ENCODE assay signal across 11 mouse cellular contexts in the genomic region with DNA sequence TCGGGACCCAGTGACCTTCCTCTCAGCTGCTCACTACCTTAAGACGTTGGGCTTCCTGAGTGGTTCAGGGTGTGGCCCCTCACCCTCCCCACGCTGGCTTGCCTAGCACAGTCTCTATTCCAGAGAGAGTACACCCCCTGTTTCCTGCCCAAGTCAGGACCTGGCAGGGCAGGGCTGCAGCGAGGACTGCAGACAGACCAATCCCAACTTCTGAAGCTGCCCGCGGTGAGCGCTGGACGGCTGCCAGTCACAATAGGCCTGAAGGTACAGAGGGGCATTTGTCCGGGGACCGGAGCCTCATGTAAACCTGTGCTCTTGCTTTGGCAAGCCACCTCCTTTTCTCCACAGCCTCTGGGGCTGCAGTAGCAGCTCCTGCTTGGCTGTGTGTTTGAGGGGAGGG. TPM values are rescaled to one million over a fixed set of nuclear protein-coding genes. Genes with fewer than 3 reads are reported as not detected.
DNase-seq lines count a peak whose midpoint lies in the region; ATAC-seq and TF ChIP-seq lines count a peak whose summit lies in the region.
"Had no signal": no experiment of that assay in that cellular context is flagged by ENCODE, and none has a peak within 500 bp of the region (broad histone marks: within the 10 kb centered on the region; RNA-seq: fewer than 3 reads in every experiment).

No protein-coding gene starts in this region.

- no peaks in the 10 kb centered on the region for H3K27me3 ChIP-seq in hindbrain, embryonic 16.5 days (replicated peaks; ENCODE audit: control insufficient read depth, insufficient read depth, low read length)
- H3K27me3 ChIP-seq in hindbrain, embryonic 10.5 days (ENCODE audit: insufficient read depth, poor library complexity, severe bottlenecking): peaks cover 12% of the 10 kb centered on the region

- H3K36me3 ChIP-seq in hindbrain, embryonic 16.5 days (ENCODE audit: control insufficient read depth, insufficient read depth, low read length): no peaks in the 10 kb centered on the region
- H3K36me3 ChIP-seq in hindbrain, embryonic 10.5 days: no peaks in the 10 kb centered on the region

- no peaks in the 10 kb centered on the region for H3K9me3 ChIP-seq in hindbrain, embryonic 16.5 days (ENCODE audit: control insufficient read depth, low read length)
- H3K9me3 ChIP-seq in hindbrain, embryonic 10.5 days: no peaks in the 10 kb centered on the region

- H3K4me1 ChIP-seq in hindbrain, embryonic 16.5 days (ENCODE audit: control insufficient read depth, insufficient read depth, low read depth, low read length): no peaks in the 10 kb centered on the region
- H3K4me1 ChIP-seq in hindbrain, embryonic 10.5 days (replicated peaks): peaks cover 15% of the 10 kb centered on the region

- TF ChIP-seq CTCF in gastrocnemius, adult 2 months (IDR thresholded peaks at IDR 0.05): no peak

- intact Hi-C loops in gastrocnemius, adult 2 months (cut with DNase I): no loop called here

- peak overlapping the region; percentile 13; the same call in 1 of the 2 replicates for H3K9ac ChIP-seq in hindbrain, embryonic 16.5 days (ENCODE audit: low read depth, low read length)

- no peak for DNase-seq in hindbrain, embryonic 10.5 days (ENCODE audit: low spot score)
- peak; percentile 24 for DNase-seq in urinary bladder, postnatal 14 days (ENCODE audit: low spot score)
- no peak for DNase-seq in urinary bladder, postnatal 25 days (ENCODE audit: low spot score)
- peak; percentile 72 for DNase-seq in kidney, postnatal 14 days
- DNase-seq in right cerebral cortex, postnatal 10 days (ENCODE audit: low spot score in 2 of 2): no peak
- no peak for DNase-seq in gastrocnemius, adult 2 months
- DNase-seq in adrenal gland, adult 2 months: no peak

- no peak overlapping the region for H3K4me2 ChIP-seq in hindbrain, embryonic 16.5 days (ENCODE audit: low read length)

- H3K27ac ChIP-seq in hindbrain, embryonic 16.5 days (ENCODE audit: low read depth, low read length): no peak overlapping the region
- no peak overlapping the region; the same call in 1 of the 2 replicates for H3K27ac ChIP-seq in hindbrain, embryonic 10.5 days
- no peak overlapping the region for H3K27ac ChIP-seq in gastrocnemius, adult 2 months
- H3K27ac ChIP-seq: macrophage had no signal

- WGBS in hindbrain, embryonic 16.5 days: 45% methylated on average over 10 of the region's 10 CpGs
- WGBS in hindbrain, embryonic 10.5 days: 66% methylated on average over 10 of the region's 10 CpGs

- H3K4me3 ChIP-seq in hindbrain, embryonic 16.5 days (ENCODE audit: low read length): no peak overlapping the region
- H3K4me3 ChIP-seq in hindbrain, embryonic 10.5 days: no peak overlapping the region
- no peak overlapping the region for H3K4me3 ChIP-seq in gastrocnemius, adult 2 months

- ATAC-seq in hindbrain, embryonic 16.5 days: 0 out of 2 replicates have a peak, but pooled peaks have one; percentile 20
- ATAC-seq: activated CD4-positive, CD25-positive, alpha-beta regulatory T cell, adult 4 months had no signal

RNA-seq across cellular contexts. Expression of a gene that starts 12.4 kb away (rescaled TPM):
- polyA plus RNA-seq in hindbrain, embryonic 16.5 days (2015; fragmentation: Nextera tagmentation; extraction: Ambion mirVana): 0.94 and 1.0 TPM in 2 replicates
- polyA plus RNA-seq in hindbrain, embryonic 10.5 days (2016; fragmentation: Nextera tagmentation; extraction: Ambion mirVana): 0.30 and 0.35 TPM in 2 replicates
- 1 to 10 TPM; 1.5 TPM for total RNA-seq in gastrocnemius, adult 2 months (2021)
- total RNA-seq in adrenal gland, adult 2 months (2021): under 1 TPM in 1 of 2 experiments, not detected in 1; 0.28 TPM
- polyA plus RNA-seq in adrenal gland, adult 2 months (2012; rRNA removed): 0.15 and 3.2 TPM in 2 replicates
- polyA plus RNA-seq: hindbrain, embryonic 11.5 days; macrophage had no signal

RNA-seq across cellular contexts. Expression of a gene that starts 32.5 kb away (rescaled TPM):
- 151 and 163 TPM in 2 replicates for polyA plus RNA-seq in hindbrain, embryonic 16.5 days (2015; fragmentation: Nextera tagmentation; extraction: Ambion mirVana)
- polyA plus RNA-seq in hindbrain, embryonic 10.5 days (2016; fragmentation: Nextera tagmentation; extraction: Ambion mirVana): 219 and 225 TPM in 2 replicates
- total RNA-seq in gastrocnemius, adult 2 months (2021): 10 to 100 TPM; 68.8 to 71.7 TPM
- total RNA-seq in adrenal gland, adult 2 months (2021): 100 to 1,000 TPM; 107 to 122 TPM
- 19.4 and 23.2 TPM in 2 replicates for polyA plus RNA-seq in adrenal gland, adult 2 months (2012; rRNA removed)

RNA-seq across cellular contexts. Expression of a gene that starts 48.0 kb away (rescaled TPM):
- polyA plus RNA-seq in hindbrain, embryonic 16.5 days (2015; fragmentation: Nextera tagmentation; extraction: Ambion mirVana): 52.8 and 54.1 TPM in 2 replicates
- 11.6 and 14.2 TPM in 2 replicates for polyA plus RNA-seq in hindbrain, embryonic 10.5 days (2016; fragmentation: Nextera tagmentation; extraction: Ambion mirVana)
- total RNA-seq in gastrocnemius, adult 2 months (2021): 1 to 10 TPM; 3.1 to 4.0 TPM
- total RNA-seq in adrenal gland, adult 2 months (2021): 10 to 100 TPM; 12.1 to 24.4 TPM
- 13.1 and 15.7 TPM in 2 replicates for polyA plus RNA-seq in adrenal gland, adult 2 months (2012; rRNA removed)

Comparison
In these comparisons a context has a peak if more than half of its experiments do, and no peak if none do; other contexts are left out.
1. DNase-seq: peak in urinary bladder, postnatal 14 days (single experiment) and kidney, postnatal 14 days (single experiment); none in hindbrain, embryonic 10.5 days (single experiment), urinary bladder, postnatal 25 days (single experiment), right cerebral cortex, postnatal 10 days (0 of 2), gastrocnemius, adult 2 months (single experiment) and adrenal gland, adult 2 months (single experiment).